Mouse (Mus musculus) liver, embryonic 11.5 days (tissue): ENCODE measurements around the gene Crip2. TPM values are rescaled to one million over a fixed set of nuclear protein-coding genes. Genes with fewer than 3 reads are reported as not detected.
A peak's percentile ranks its signal among the peaks of the same experiment; 100 is the strongest.

Experiments used
- ATAC-seq: fragments of 200-750 bp; cut with Nextera tagmentation; replicated peaks from 2 replicates; pipeline ENCODE4 v1.8.0; 2017; ENCODE audit warnings: moderate number of reproducible peaks, mild to moderate bottlenecking, moderate TSS enrichment, moderate library complexity; ENCODE audit not compliant: low FRiP score
- DNase-seq: peaks from one replicate; pipeline ENCODE4 v3.0.0-alpha.2; 2017; ENCODE audit warnings: low spot score
- H3K27ac ChIP-seq: fragments of 300-500 bp; sonication (generic); 2 replicates; pipeline ENCODE4 v1.5.1; 2014; ENCODE audit warnings: mild to moderate bottlenecking, low read depth, low read length, control low read depth
- H3K27me3 ChIP-seq: fragments of 300-500 bp; sonication (generic); replicated peaks from 2 replicates; pipeline ENCODE4 v1.6.1; 2014; ENCODE audit warnings: low read length, mixed read lengths; ENCODE audit not compliant: control insufficient read depth, insufficient read depth
- H3K36me3 ChIP-seq: fragments of 300-500 bp; sonication (generic); 2 replicates; pipeline ENCODE4 v1.6.1; 2014; ENCODE audit warnings: mild to moderate bottlenecking, low read length, moderate library complexity, mixed read lengths; ENCODE audit not compliant: control insufficient read depth, insufficient read depth
- H3K4me1 ChIP-seq: fragments of 300-500 bp; sonication (generic); replicated peaks from 2 replicates; pipeline ENCODE4 v1.6.1; 2014; ENCODE audit warnings: low read length, mixed read lengths; ENCODE audit not compliant: control insufficient read depth, insufficient read depth
- H3K4me2 ChIP-seq: fragments of 300-500 bp; sonication (generic); 2 replicates; pipeline ENCODE4 v1.6.1; 2014; ENCODE audit warnings: mild to moderate bottlenecking, control low read depth, moderate library complexity
- H3K4me3 ChIP-seq: fragments of 300-500 bp; sonication (generic); 2 replicates; pipeline ENCODE4 v1.5.1; 2014; ENCODE audit warnings: low read depth, low read length, control low read depth
- H3K9ac ChIP-seq: fragments of 300-500 bp; sonication (generic); 2 replicates; pipeline ENCODE4 v1.6.1; 2014; ENCODE audit warnings: low read depth, low read length, control low read depth
- H3K9me3 ChIP-seq: fragments of 300-500 bp; sonication (generic); 2 replicates; pipeline ENCODE4 v1.6.1; 2016; ENCODE audit warnings: low read length, inconsistent platforms, mixed read lengths; ENCODE audit not compliant: control insufficient read depth
- WGBS: fragments of 180-500 bp; shearing (Covaris S2); extraction: QIAGEN DNeasy Blood & Tissue Kit; methylation state at CpG from one replicate; pipeline ENCODE4 v1.1.7; 2014; 5-methylcytosine and 5-hydroxymethylcytosine counted together
- polyA plus RNA-seq: library from polyadenylated mRNA; unstranded; fragments of >200 nt; fragmentation: Nextera tagmentation; extraction: Ambion mirVana; gene quantifications from 2 replicates; pipeline ENCODE4 v1.2.1, GENCODE M21; 2014

The Crip2 gene
- polyA plus RNA-seq, 1 experiment from 2014 or later = 86.9 TPM

DNA sequence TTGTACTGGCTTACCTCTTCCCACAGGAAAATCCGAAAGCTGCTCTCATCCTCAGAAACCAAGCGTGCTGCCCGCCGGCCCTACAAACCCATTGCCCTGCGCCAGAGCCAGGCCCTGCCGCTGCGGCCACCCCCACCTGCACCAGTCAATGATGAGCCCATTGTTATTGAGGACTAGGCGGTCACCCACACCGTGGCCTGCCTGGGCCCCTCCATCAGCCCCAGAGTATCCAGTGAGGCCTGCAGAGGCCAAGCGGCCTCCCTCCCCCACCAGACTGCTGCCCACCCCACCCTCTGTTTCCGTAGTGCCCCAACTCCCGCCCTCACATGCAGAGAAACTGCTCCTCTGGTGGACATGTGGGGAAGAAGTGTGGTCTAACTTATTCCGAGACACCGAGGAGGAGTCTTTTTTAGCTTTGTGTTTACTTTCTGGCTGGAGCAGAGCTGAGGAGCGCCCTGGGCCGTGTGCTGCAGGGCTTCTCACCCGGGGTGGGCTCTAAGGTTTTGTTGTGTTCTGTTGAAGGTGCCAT lies 3.5 kb upstream of the Crip2 start:
- H3K4me3 ChIP-seq = no peak overlapping the region
- peaks cover 11% of the 10 kb centered on the region for H3K4me1 ChIP-seq
- H3K4me2 ChIP-seq = no peak overlapping the region
- no peaks in the 10 kb centered on the region for H3K9me3 ChIP-seq
- DNase-seq (no peak), ATAC-seq (no peak)
- H3K9ac ChIP-seq = no peak overlapping the region
- no peak overlapping the region for H3K27ac ChIP-seq
- WGBS = 92% methylated on average over 17 of the region's 17 CpGs
- peaks cover 11% of the 10 kb centered on the region for H3K27me3 ChIP-seq
- peaks cover 58% of the 10 kb centered on the region for H3K36me3 ChIP-seq

DNA sequence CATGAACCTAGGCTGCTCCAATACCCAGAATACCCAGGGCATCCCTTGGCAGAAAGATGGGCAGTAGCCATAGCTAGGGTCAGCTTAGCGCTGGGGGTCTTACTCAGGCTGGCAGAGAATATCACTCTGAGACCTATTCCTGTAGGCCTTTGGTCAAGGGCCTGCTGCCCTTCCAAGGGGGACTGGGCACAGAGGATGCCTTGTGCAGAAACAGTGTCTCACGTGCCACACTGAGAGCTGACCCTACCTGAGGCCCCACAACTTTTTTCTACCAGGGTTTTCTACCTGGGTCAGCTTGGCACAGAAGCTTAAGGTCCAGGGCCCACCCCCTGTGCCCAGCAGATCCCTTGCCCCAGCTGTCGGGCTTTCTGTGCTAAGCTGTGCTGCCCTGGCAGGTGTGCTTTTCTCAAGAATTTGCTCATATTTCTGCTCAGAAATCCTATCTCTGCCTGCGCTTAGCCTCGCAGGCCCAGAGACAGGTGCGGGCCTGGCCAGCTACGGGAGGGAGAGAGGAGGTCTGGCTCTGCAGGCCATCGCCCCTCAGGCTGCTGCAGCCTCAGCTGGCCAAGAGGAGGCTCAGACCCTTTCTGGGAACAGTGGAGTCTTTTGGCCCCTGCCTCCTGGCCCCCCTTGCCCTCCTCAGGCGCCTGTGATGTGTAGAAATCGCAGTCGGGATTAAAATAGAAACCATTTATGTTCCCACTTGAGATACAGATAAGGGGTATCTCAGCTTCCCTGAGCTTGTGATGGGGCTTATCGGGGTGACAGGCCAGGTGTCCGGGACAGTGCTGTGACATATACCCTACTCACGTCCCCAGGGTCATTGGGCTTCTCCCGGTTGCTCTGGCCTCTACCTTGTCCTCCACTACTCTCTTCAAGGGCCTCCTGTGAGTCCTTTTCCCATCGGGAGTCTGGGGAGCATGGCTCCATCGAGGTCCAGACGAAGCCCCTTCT lies 2.5 kb upstream of the Crip2 start:
- Histone ChIP-seq H3K4me1 (peaks cover 18% of the 10 kb centered on the region), H3K9me3 (no peaks in the 10 kb centered on the region), H3K36me3 (peaks cover 49% of the 10 kb centered on the region), H3K27me3 (peaks cover 21% of the 10 kb centered on the region), H3K9ac (no peak overlapping the region), H3K4me2 (no peak overlapping the region), H3K4me3 (no peak overlapping the region), H3K27ac (no peak overlapping the region)
- WGBS = 83% methylated on average over 18 of the region's 18 CpGs
- ATAC-seq = no peak
- no peak for DNase-seq

DNA sequence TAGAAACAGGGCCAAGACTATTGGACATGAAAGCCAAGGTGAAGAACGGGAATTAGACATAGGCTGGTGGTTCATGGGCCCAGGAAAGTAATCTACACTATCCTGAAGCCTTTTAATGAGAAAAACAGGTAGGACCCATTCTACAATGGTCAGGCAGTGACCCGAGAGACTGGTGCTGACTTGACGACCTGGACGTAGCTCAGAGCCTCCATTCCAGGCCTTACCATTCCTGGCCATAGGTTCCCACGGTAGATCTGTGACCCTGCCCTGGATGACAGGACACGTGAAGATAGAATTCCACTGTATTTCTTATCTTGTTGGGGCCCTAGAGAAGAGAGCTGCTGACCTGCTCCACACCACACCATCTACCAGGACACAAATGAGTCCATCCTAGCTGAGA lies 1.7 kb upstream of the Crip2 start:
- ATAC-seq = no peak
- no peaks in the 10 kb centered on the region for H3K9me3 ChIP-seq
- H3K4me2 ChIP-seq = no peak overlapping the region
- peaks cover 26% of the 10 kb centered on the region for H3K27me3 ChIP-seq
- no peak overlapping the region for H3K27ac ChIP-seq
- peaks cover 42% of the 10 kb centered on the region for H3K36me3 ChIP-seq
- no peak overlapping the region for H3K4me3 ChIP-seq
- no peak for DNase-seq
- no peak overlapping the region for H3K9ac ChIP-seq
- H3K4me1 ChIP-seq = peaks cover 21% of the 10 kb centered on the region
- WGBS = 77% methylated on average over 6 of the region's 6 CpGs

DNA sequence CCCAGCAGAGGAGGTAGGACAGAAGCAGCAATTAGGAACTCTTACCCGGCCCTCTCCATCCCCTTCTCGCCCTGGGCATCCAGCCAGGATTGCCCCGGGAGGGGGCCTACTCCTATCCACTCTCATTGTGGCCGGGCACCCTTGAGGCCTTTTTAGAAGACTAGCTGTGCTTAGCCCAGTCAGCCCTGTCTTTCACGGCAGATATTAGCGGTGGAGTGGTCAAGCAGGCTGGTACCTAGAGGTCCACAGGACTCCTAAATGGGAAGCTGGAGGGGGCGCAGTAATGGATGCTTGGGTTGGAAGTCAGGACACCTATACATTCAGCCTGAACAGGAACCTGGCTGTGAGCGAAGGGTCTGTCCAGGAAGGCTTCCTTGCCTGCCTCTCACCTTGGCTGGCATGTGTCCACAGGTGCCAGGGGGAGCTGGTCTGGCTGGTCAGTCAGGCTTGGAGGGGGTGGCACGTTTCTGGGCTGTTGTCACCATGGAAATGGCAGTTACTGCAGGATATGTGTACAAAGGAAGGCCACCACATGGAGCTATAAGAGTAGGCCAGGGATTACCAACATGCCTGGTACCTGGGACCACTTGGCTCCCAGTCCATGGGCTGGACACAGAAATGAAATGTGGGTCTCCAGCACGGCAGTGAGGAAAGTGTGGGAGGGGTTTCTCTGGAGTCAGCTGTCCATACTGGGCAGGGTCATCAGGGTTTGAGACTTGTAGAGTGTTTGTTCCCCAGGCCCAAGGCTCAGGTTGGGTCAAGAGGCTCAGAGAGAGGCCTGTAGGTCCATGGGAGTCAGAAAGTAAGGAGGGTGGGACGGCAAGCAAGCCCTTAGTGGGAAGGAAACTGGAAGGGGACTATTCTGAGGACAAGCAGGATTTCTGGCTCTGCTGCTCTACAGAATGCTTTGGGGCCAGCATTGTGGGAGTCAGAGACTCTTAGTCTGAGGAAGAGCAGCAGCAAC lies 853 bp upstream of the Crip2 start:
- 0 out of 2 replicates have a peak overlapping the region, but pooled peaks have one; percentile 34 for H3K9ac ChIP-seq
- H3K27me3 ChIP-seq = peaks cover 28% of the 10 kb centered on the region
- H3K4me2 ChIP-seq = peak overlapping the region; percentile 94
- H3K4me3 ChIP-seq = peak overlapping the region; percentile 65
- peaks cover 21% of the 10 kb centered on the region for H3K4me1 ChIP-seq
- H3K27ac ChIP-seq = no peak overlapping the region
- H3K36me3 ChIP-seq = peaks cover 33% of the 10 kb centered on the region
- ATAC-seq (no peak), DNase-seq (no peak)
- H3K9me3 ChIP-seq = no peaks in the 10 kb centered on the region
- 57% methylated on average over 11 of the region's 11 CpGs for WGBS

DNA sequence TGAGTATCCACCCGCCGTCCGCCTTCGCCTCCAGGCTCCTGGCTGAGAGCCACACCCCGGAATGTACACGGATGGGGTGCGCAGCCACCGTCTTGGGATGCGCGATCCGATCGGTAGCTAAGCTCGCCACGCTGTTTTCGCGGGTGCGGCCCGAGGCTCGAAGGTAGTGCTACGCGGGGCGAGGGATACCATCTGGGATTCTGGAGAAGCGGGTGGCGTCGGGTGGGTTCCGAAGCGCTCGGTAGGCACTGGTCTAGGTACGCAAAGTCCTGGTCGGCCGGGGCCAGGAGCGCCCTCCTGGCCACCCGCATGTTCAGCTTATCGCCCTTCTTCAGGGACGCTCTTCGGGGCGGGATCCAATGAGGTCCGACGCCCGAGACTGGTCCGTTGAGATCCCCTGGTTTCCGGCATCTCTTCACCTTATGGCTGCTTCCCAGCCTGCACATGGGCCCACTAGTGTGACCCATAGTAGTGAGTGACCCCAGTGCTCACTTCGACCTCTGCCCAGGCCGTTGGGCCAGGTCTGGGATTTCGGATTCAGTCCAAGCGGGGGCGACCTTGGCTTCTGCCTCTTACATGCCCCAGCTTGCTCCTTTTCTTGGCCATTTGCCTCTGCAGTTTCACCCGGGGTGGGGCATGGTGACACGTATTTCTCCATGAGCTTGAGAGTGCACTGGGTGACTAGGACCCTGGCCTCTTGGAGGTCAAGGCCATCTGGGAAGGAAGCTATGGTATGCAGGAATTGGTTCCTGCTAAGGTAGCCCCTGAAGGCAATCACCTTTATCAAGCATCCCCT lies 778 bp downstream of the Crip2 start:
- ATAC-seq = peak; percentile 40
- Histone ChIP-seq H3K9me3 (no peaks in the 10 kb centered on the region), H3K4me3 (peak overlapping the region; percentile 65), H3K27me3 (peaks cover 30% of the 10 kb centered on the region), H3K9ac (peak overlapping the region; percentile 59), H3K4me1 (peaks cover 21% of the 10 kb centered on the region), H3K36me3 (peaks cover 18% of the 10 kb centered on the region), H3K27ac (no peak overlapping the region), H3K4me2 (peak overlapping the region; percentile 94)
- DNase-seq = no peak
- WGBS = 2% methylated on average over 49 of the region's 49 CpGs

DNA sequence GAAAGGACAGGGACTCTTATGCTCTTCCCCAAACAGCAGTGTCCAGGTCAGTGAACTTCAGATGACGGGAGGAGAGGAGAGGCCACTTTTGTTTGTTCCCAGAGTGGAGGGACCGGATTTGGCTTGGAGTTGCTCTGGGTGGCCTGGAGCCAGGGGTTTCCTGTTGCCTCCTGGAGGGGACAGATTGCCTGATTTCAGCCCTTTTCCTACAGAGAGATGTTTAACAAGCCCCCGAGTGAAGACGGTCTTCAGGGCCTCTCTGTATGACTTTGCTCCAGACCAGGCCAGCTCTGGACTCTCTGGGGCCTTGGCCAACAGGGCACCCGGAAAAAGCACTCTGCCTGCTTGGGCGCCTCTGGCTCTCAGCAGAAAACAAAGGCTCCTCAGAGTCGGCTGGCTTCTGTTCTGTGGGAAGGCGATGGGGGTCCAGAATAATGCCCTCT lies 1.5 kb downstream of the Crip2 start:
- 39% methylated on average over 8 of the region's 8 CpGs for WGBS
- peaks cover 15% of the 10 kb centered on the region for H3K36me3 ChIP-seq
- peaks cover 25% of the 10 kb centered on the region for H3K4me1 ChIP-seq
- H3K4me3 ChIP-seq = peak overlapping the region; percentile 65
- H3K9me3 ChIP-seq = no peaks in the 10 kb centered on the region
- peak overlapping the region; percentile 62; the same call in 1 of the 2 replicates for H3K27ac ChIP-seq
- no peak for ATAC-seq
- peaks cover 33% of the 10 kb centered on the region for H3K27me3 ChIP-seq
- H3K4me2 ChIP-seq = peak overlapping the region; percentile 94
- DNase-seq = no peak
- 0 out of 2 replicates have a peak overlapping the region, but pooled peaks have one; percentile 12 for H3K9ac ChIP-seq

DNA sequence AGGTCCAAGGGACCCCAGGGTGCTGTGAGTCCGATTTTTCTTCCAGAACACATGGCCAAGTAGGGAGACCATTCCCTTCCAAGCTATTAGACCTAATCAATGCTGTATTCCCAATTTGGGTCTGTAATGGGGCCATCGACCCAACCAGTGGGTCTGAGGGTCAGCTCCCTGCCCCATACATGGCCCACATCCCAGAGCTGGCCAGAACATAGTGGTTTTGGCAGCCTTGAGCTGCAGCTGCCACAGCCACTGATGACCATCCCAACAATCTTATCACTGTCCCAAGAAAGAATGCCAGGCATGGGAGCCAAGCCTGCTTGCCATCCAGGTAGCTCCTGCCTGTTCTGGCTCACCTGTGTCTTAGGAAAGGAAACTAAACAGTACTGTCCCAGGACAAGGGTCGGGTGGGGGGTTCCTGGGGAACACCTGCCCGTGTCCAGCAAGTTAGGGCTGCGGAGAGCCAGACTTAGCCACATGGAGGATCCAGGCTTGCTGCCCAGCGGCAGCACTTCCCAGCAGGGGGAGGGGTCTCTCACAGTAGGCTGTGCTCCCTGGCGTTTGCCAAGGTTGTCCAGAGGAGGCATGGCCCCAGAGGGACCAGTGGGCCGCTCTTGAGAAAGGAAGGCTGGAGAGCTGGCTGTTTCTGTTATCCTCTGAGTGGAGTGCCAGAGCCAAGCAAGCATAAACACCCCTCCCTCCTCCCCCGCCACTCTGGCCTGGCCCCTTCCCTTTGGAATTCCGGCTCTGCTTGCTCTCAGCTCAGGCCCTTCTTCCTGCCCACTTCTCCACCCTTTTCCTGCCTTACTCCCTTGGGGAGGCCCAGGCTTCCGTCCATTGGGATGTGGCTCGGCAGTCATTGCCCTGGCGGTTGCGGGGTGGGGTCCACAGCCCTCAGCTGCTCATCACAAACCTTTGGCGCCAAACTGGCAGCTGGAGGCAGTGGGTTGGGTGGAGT lies 2.3 kb downstream of the Crip2 start:
- peak overlapping the region; percentile 65 for H3K4me3 ChIP-seq
- peak; percentile 55 for DNase-seq
- peak overlapping the region; percentile 94 for H3K4me2 ChIP-seq
- no peaks in the 10 kb centered on the region for H3K9me3 ChIP-seq
- no peak for ATAC-seq
- peaks cover 29% of the 10 kb centered on the region for H3K4me1 ChIP-seq
- H3K27me3 ChIP-seq = peaks cover 40% of the 10 kb centered on the region
- 0 out of 2 replicates have a peak overlapping the region, but pooled peaks have one; percentile 12 for H3K9ac ChIP-seq
- WGBS = 17% methylated on average over 15 of the region's 15 CpGs
- peaks cover 9% of the 10 kb centered on the region for H3K36me3 ChIP-seq
- peak overlapping the region; percentile 62; the same call in 1 of the 2 replicates for H3K27ac ChIP-seq
